Mouse (Mus musculus) lung, postnatal 0 days (tissue): ENCODE results near the gene Gm21905. TPM values are rescaled to one million over a fixed set of nuclear protein-coding genes. Genes with fewer than 3 reads are reported as not detected.
A peak's percentile ranks its signal among the peaks of the same experiment; 100 is the strongest.

Experiments used
- ATAC-seq: fragments of 200-750 bp; cut with Nextera tagmentation; 2 replicates; pipeline ENCODE4 v1.8.0; 2017; ENCODE audit warnings: moderate library complexity
- DNase-seq: peaks from one replicate; pipeline ENCODE4 v3.0.0-alpha.2; 2016; ENCODE audit warnings: low spot score
- H3K27ac ChIP-seq: fragments of 300-500 bp; sonication (generic); 2 replicates; pipeline ENCODE4 v1.5.1; 2014; ENCODE audit warnings: antibody characterized with exemption, mild to moderate bottlenecking, low read length, mixed read lengths
- H3K27me3 ChIP-seq: fragments of 300-500 bp; sonication (generic); replicated peaks from 2 replicates; pipeline ENCODE4 v1.6.1; 2014; ENCODE audit warnings: low read length, mixed read lengths; ENCODE audit not compliant: insufficient read depth
- H3K36me3 ChIP-seq: fragments of 300-500 bp; sonication (generic); 2 replicates; pipeline ENCODE4 v1.6.1; 2014; ENCODE audit warnings: low read length, mixed read lengths; ENCODE audit not compliant: insufficient read depth
- H3K4me1 ChIP-seq: fragments of 300-500 bp; sonication (generic); 2 replicates; pipeline ENCODE4 v1.6.1; 2014; ENCODE audit warnings: antibody characterized with exemption, low read depth, low read length, mixed read lengths; ENCODE audit not compliant: insufficient read depth
- H3K4me2 ChIP-seq: fragments of 300-500 bp; sonication (generic); replicated peaks from 2 replicates; pipeline ENCODE4 v1.6.1; 2014; ENCODE audit warnings: low read depth, mild to moderate bottlenecking, low read length, moderate library complexity, mixed read lengths
- H3K4me3 ChIP-seq: fragments of 300-500 bp; sonication (generic); 2 replicates; pipeline ENCODE4 v1.5.1; 2014; ENCODE audit warnings: low read depth, low read length
- H3K9ac ChIP-seq: fragments of 300-500 bp; sonication (generic); replicated peaks from 2 replicates; pipeline ENCODE4 v1.6.1; 2014; ENCODE audit warnings: low read depth, mild to moderate bottlenecking
- H3K9me3 ChIP-seq: fragments of 300-500 bp; sonication (generic); 2 replicates; pipeline ENCODE4 v1.6.1; 2016; ENCODE audit warnings: low read length, mixed read lengths
- CTCF ChIP-seq: IDR thresholded peaks from 2 replicates; pipeline ENCODE4 v1.5.1; 2016; ENCODE audit warnings: antibody characterized with exemption, mild to moderate bottlenecking
- EP300 ChIP-seq: IDR thresholded peaks from 2 replicates; pipeline ENCODE4 v1.6.1; 2016; ENCODE audit warnings: antibody characterized with exemption, mild to moderate bottlenecking, control low read depth
- WGBS: fragments of 180-500 bp; shearing (Covaris S2); extraction: QIAGEN DNeasy Blood & Tissue Kit; methylation state at CpG from one replicate; pipeline ENCODE4 v1.1.7; 2014; 5-methylcytosine and 5-hydroxymethylcytosine counted together
- polyA plus RNA-seq: library from polyadenylated mRNA; unstranded; fragments of >200 nt; fragmentation: Nextera tagmentation; extraction: Ambion mirVana; gene quantifications from 2 replicates; pipeline ENCODE4 v1.2.1, GENCODE M21; 2015

Gene Gm21905
- polyA plus RNA-seq, 1 experiment from 2014 or later: not detected

DNA sequence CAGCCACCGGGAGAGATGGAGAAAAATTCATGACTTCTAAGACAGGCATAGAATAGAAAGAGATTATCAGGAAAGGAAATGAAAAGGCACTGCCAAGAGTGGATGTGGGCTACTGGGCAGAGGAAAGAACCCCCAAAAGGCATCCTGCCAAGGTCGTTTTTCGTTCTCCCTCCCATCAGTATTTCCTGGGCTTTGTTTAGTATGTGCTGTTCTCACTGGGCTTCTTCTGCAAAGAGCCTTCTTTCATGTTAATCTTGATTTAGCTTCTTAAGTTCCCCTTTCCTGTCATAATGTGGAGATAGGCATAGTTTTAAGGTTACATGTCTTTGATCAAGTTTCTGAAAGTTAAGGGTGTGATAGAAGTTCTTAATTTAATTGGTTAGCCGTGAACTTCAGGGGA, 15.6 kb downstream of the Gm21905 start:
- Histone ChIP-seq H3K9me3 (no peaks in the 10 kb centered on the region), H3K4me3 (no peak overlapping the region), H3K4me2 (no peak overlapping the region), H3K27ac (0 out of 2 replicates have a peak overlapping the region, but pooled peaks have one; percentile 40), H3K9ac (no peak overlapping the region), H3K4me1 (peaks cover 6% of the 10 kb centered on the region; the same call in 1 of the 2 replicates), H3K27me3 (no peaks in the 10 kb centered on the region), H3K36me3 (no peaks in the 10 kb centered on the region)
- TF ChIP-seq CTCF: no peak
- no peak for TF ChIP-seq EP300
- DNase-seq (no peak), ATAC-seq (no peak)
- 20% methylated on average over 4 of the region's 4 CpGs for WGBS

DNA sequence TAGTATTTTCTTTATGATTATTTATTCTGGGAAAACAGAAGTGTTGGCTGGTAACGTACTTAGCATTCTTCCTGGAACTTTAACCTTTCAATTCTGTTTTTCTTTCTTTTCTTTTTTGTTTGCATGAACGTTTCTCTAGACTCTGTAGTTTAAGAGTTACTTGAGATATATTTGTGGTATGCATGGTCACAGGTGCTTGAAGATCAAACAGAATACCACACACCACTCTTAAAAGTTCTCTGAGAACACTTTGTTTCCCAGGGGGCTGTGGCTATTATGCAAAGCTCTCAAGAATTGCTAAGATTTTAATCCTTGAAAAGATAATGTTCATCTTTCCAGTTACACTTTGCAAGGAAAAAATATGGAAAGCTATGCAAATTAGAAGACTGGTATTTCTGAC, 41.7 kb downstream of the Gm21905 start:
- TF ChIP-seq EP300 (peak; percentile 98), CTCF (no peak)
- ATAC-seq (peak; percentile 95), DNase-seq (peak; percentile 87)
- WGBS: 23% methylated on average over 2 of the region's 2 CpGs
- Histone ChIP-seq H3K4me1 (no peaks in the 10 kb centered on the region), H3K9ac (no peak overlapping the region), H3K27me3 (no peaks in the 10 kb centered on the region), H3K36me3 (no peaks in the 10 kb centered on the region), H3K4me2 (no peak overlapping the region), H3K9me3 (no peaks in the 10 kb centered on the region), H3K4me3 (no peak overlapping the region), H3K27ac (no peak overlapping the region)

DNA sequence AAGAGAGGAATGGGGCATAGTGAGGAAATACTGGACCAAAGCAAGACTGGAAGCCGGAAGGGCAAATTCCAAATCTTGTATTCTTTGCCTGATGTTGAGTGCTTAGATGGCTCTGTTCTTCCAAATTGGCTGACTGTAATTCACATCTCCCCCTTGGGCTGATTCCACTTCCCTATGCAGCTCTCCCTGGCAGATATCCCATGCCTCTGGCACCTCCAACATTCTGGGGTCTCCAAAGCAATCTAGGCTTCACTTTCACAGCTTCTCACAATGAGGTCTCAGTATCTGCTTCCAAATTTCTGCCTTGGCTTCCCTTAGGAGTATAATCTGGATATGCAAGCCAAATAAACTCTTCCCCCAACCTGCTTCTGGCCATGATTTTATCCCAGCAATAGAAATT, 47.3 kb downstream of the Gm21905 start:
- H3K27ac ChIP-seq: no peak overlapping the region
- no peak overlapping the region for H3K4me3 ChIP-seq
- no peaks in the 10 kb centered on the region for H3K4me1 ChIP-seq
- no peak for DNase-seq
- no peak overlapping the region for H3K4me2 ChIP-seq
- TF ChIP-seq CTCF (no peak), EP300 (no peak)
- no peaks in the 10 kb centered on the region for H3K36me3 ChIP-seq
- H3K27me3 ChIP-seq: no peaks in the 10 kb centered on the region
- 91% methylated on average over 1 of the region's 1 CpGs for WGBS
- H3K9ac ChIP-seq: no peak overlapping the region
- ATAC-seq: no peak
- H3K9me3 ChIP-seq: no peaks in the 10 kb centered on the region

DNA sequence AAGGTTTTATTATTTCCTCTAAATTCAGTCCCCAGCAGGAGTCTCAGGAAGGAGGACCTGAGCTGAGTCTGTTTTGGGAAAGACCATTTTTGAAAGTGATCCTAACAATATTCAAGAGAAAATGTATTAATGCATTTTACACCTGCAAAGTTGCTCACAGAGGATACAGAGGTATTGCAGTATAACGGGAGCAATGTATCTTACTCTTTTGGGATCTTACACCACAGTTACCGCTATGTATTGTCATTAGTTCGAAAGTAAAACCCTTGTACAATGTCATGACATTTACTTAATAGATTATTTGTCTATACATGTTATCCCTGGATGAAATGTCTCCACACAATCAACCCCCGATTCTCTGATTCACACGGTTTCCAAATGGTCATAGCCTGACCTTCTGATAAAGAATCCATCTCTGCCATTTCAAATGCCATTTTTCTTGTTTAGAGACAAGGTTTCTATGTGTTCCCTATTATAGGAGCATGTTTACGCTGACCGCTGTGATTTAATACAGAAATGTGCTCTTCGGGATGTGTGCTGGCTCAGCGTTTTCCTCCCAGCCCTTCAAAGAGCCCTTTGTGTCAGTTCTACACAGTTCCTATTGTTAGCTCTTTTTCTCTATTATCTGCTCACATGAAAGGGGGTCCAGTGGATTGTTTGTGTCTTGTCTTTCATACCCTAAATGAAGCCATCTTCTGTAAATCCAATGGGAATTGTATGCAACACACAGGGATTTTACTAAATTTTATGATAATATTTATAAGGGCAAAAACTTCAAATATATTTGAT, 61.6 kb downstream of the Gm21905 start:
- ATAC-seq (no peak), DNase-seq (no peak)
- Histone ChIP-seq H3K4me2 (no peak overlapping the region), H3K27ac (no peak overlapping the region), H3K4me1 (no peaks in the 10 kb centered on the region), H3K36me3 (no peaks in the 10 kb centered on the region), H3K9ac (no peak overlapping the region), H3K9me3 (no peaks in the 10 kb centered on the region), H3K4me3 (no peak overlapping the region), H3K27me3 (no peaks in the 10 kb centered on the region)
- no peak for TF ChIP-seq EP300
- TF ChIP-seq CTCF: no peak
- WGBS: 86% methylated on average over 9 of the region's 9 CpGs

DNA sequence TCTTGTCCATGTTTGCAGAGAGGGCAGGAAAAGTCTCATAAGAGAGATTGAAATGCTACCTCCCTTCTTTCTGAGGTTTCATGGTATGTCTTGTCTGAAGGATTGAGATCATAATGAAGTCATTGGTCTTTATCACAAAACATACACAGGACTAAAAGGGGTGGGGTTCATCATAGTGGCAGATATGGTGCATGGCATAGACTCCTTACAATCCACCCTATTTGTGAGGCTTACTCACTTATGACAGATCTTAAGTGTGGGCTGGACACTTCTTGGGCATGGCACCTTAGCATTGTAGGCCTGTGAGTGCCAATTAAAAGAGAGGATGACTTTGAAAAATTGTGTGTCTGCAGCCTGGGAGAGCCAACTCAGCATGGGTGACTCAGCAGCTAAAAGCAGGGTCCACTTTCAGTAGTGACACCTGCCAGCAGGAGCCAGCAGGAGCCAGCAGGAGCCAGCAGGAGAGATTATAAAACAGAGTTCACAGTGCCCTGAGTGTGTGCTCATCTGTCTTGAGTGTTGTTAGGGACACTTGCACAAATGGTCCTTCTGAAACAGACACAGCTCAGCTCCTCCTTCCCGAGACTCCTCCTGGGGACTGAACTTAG, 62.6 kb downstream of the Gm21905 start:
- Histone ChIP-seq H3K36me3 (no peaks in the 10 kb centered on the region), H3K27me3 (no peaks in the 10 kb centered on the region), H3K9me3 (no peaks in the 10 kb centered on the region), H3K9ac (no peak overlapping the region), H3K4me2 (no peak overlapping the region), H3K4me3 (no peak overlapping the region), H3K4me1 (no peaks in the 10 kb centered on the region), H3K27ac (no peak overlapping the region)
- DNase-seq (peak; percentile 35), ATAC-seq (peak; percentile 62)
- TF ChIP-seq EP300 (no peak), CTCF (peak; percentile 28)
- 43% methylated on average over 1 of the region's 1 CpGs for WGBS

Other genes with a start within 250 kb of the Gm21905 start
- 68.9 and 88.2 TPM in 2 replicates for gene Atp8a1, start 99.0 kb downstream of the Gm21905 start, polyA plus RNA-seq
- gene Gm5108, start 4.8 kb downstream of the Gm21905 start, polyA plus RNA-seq: not detected in 2 replicates
- not detected in 2 replicates for gene Grxcr1, start 85.4 kb upstream of the Gm21905 start, polyA plus RNA-seq